Mouse (Mus musculus) spleen, postnatal 14 days (tissue): ENCODE measurements around the gene Pld6.
"Not testable (repeated sequence)": the region's sequence is repeated elsewhere in the genome, so short reads cannot be mapped to it uniquely, and the experiment has no call there.

Source experiments
- DNase-seq, 2 experiments: peaks; one replicate each; pipeline ENCODE4 v3.0.0; 2021 to 2022; ENCODE audit warnings: low spot score in 2 of 2

The Pld6 gene

GRCm38 (mm10) chr11:59746614-59747013, 40.8 kb downstream of the Pld6 start:
- DNase-seq, result peak in 1 of 2 experiments; percentile 24

DNA sequence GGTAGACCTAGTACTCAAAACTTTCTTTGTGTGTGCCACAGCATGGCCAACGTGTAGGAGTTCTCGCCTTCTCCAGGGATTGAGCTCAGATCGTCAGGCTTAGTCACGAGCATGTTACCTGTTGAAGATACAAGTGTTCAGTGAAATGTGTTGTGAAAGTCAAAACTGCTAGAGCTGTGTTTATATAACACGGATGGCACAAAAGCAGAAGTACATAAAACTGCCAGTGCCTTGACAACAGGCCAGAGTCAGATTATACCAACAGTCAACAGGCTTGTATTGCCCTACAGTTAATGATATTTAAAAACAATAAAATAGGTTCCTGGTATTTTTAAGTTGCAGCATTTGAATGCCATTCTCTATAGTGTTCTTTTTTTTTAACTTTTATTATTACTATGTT, 41.6 kb downstream of the Pld6 start:
- DNase-seq, result no peak

GRCm38 (mm10) chr11:59744374-59744773, 43.1 kb downstream of the Pld6 start:
- DNase-seq, result no peak

DNA sequence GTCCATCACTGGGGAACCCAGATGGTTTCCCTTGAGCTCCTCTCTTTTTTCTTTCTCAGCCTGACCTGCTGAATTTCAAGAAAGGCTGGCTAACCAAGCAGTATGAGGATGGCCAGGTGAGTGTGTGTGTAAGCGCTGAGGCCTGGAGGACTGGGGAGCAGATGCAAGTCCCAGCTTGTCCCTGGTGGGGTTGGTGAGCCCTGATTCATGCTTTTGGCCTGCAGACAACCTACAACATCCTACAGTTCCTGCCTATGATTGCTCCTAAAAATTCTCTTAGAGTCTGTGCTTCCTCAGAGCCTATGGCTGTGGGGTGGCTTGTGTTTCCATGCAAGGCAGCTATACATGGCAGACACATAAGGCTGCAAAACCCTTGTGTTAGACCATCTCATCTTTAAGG, 43.7 kb downstream of the Pld6 start:
- DNase-seq, result no peak

DNA sequence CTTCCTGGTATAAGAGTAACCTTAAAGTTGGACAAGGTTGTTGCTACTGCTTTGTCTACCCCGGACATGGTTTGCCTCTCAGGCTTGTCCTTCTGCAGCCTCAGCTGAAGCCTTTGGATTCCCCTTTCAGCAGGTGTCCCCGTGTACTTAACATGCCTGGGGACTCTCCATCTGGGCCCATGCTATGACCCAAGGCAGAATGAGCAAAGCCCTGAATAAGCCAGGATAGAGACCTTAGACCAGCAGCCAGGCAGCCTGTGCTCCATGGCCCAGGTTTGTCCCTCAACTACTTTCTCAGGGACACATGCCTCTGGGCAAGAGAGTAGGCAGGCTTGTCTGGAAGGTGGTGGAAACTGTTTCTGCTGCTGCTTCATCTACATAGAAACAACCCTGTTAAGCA, 44.1 kb downstream of the Pld6 start:
- DNase-seq, result no peak

DNA sequence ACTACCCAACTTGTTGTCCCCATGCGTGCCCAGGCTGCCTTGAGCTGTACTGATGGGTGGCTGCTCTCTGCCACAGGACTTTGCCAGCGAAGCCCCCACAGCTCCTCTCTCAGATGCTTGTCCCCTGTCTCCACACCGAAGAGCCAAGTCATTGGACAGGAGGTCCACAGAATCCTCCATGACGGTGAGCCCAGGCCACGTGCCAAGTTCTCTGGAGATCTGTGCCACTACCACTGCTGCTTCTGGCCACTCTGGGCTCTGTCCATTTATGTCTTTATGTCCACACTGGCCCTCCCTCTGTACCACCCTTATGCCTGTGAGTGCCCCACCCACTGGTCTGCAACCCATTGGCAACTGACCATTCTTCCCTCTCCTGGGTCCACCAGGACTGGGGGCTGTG, 45.5 kb downstream of the Pld6 start:
- no peak for DNase-seq

GRCm38 (mm10) chr11:59739996-59740395, 47.4 kb downstream of the Pld6 start:
- DNase-seq, result peak in 1 of 2 experiments; percentile 17

GRCm38 (mm10) chr11:59737250-59737649, 50.2 kb downstream of the Pld6 start:
- DNase-seq, result no peak

DNA sequence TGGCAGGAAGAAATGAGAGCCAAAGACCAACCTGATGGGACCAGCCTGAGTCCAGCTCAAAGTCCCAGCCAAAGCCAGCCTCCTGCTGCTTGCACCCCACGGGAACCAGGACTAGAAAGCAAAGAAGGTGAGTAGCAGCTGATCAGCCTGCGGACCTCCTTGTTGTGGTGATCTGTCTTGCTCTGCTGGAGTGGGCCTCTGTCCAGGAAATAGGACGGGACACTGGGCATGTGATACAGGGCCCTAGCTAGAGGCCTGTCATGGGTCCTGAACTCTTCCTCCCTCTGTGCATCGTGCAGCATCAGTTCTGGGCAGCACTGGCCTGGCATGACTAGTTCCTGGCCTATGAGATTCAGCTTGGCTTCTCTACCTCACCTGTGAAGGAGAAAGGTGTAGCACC, 51.5 kb downstream of the Pld6 start:
- DNase-seq, result not testable (repeated sequence)

GRCm38 (mm10) chr11:59734335-59734734, 53.1 kb downstream of the Pld6 start:
- no peak for DNase-seq
